Mouse (Mus musculus): ENCODE measurements around the gene Srarp. TPM values are rescaled to one million over a fixed set of nuclear protein-coding genes. Genes with fewer than 3 reads are reported as not detected.

The Srarp gene
- polyA plus RNA-seq, 1 experiment from 2014 or later, result not detected

GRCm38 (mm10) chr4:141423691-141424431 lies 12.0 kb downstream of the Srarp start:
- H3K36me3 ChIP-seq, result no peaks in the 10 kb centered on the region
- 87% methylated on average over 13 of the region's 13 CpGs for WGBS
- H3K27ac ChIP-seq (replicated peaks), result no peak overlapping the region
- H3K27me3 ChIP-seq, result 0 out of 2 replicates have a peak, but pooled peaks cover 2% of the 10 kb centered on the region
- peaks cover 25% of the 10 kb centered on the region for H3K4me1 ChIP-seq
- H3K4me3 ChIP-seq (replicated peaks), result no peak overlapping the region
- no peak for ATAC-seq (ENCODE audit: insufficient number of reproducible peaks, low FRiP score, low TSS enrichment, low read depth)
- H3K9ac ChIP-seq, result no peak overlapping the region
- H3K4me2 ChIP-seq (replicated peaks), result no peak overlapping the region
- no peaks in the 10 kb centered on the region for H3K9me3 ChIP-seq (replicated peaks)

- Histone ChIP-seq H3K4me2 (replicated peaks) (no peak overlapping the region), H3K27me3 (0 out of 2 replicates have a peak, but pooled peaks cover 2% of the 10 kb centered on the region), H3K9me3 (replicated peaks) (no peaks in the 10 kb centered on the region), H3K9ac (no peak overlapping the region), H3K27ac (replicated peaks) (no peak overlapping the region), H3K4me3 (replicated peaks) (no peak overlapping the region), H3K36me3 (no peaks in the 10 kb centered on the region), H3K4me1 (peaks cover 25% of the 10 kb centered on the region)
- no peak for ATAC-seq (ENCODE audit: insufficient number of reproducible peaks, low FRiP score, low TSS enrichment, low read depth)
- WGBS, result 79% methylated on average over 5 of the region's 5 CpGs
Measured at GRCm38 (mm10) chr4:141423288-141423687, 12.6 kb downstream of the Srarp start.

- no peak for ATAC-seq (ENCODE audit: insufficient number of reproducible peaks, low FRiP score, low TSS enrichment, low read depth)
- Histone ChIP-seq H3K27ac (replicated peaks) (no peak overlapping the region), H3K4me1 (peaks cover 25% of the 10 kb centered on the region), H3K4me2 (replicated peaks) (no peak overlapping the region), H3K9me3 (replicated peaks) (no peaks in the 10 kb centered on the region), H3K4me3 (replicated peaks) (no peak overlapping the region), H3K36me3 (no peaks in the 10 kb centered on the region), H3K9ac (no peak overlapping the region), H3K27me3 (0 out of 2 replicates have a peak, but pooled peaks cover 2% of the 10 kb centered on the region)
- 79% methylated on average over 5 of the region's 5 CpGs for WGBS
Measured at GRCm38 (mm10) chr4:141422841-141423240, 13.1 kb downstream of the Srarp start.

- 0 out of 2 replicates have a peak, but pooled peaks cover 2% of the 10 kb centered on the region for H3K27me3 ChIP-seq
- no peak overlapping the region for H3K4me3 ChIP-seq (replicated peaks)
- 58% methylated on average over 14 of the region's 14 CpGs for WGBS
- no peak overlapping the region for H3K4me2 ChIP-seq (replicated peaks)
- H3K9ac ChIP-seq, result no peak overlapping the region
- H3K27ac ChIP-seq (replicated peaks), result no peak overlapping the region; the same call in 1 of the 2 replicates
- H3K4me1 ChIP-seq, result peaks cover 22% of the 10 kb centered on the region
- H3K9me3 ChIP-seq (replicated peaks), result no peaks in the 10 kb centered on the region
- ATAC-seq (ENCODE audit: insufficient number of reproducible peaks, low FRiP score, low TSS enrichment, low read depth), result no peak
- no peaks in the 10 kb centered on the region for H3K36me3 ChIP-seq
Measured at GRCm38 (mm10) chr4:141421423-141421822, 14.5 kb downstream of the Srarp start.

GRCm38 (mm10) chr4:141420886-141421285 lies 15.0 kb downstream of the Srarp start:
- Histone ChIP-seq H3K9ac (no peak overlapping the region), H3K27ac (replicated peaks) (no peak overlapping the region; the same call in 1 of the 2 replicates), H3K4me3 (replicated peaks) (no peak overlapping the region), H3K4me2 (replicated peaks) (no peak overlapping the region), H3K9me3 (replicated peaks) (no peaks in the 10 kb centered on the region), H3K36me3 (no peaks in the 10 kb centered on the region), H3K4me1 (peaks cover 16% of the 10 kb centered on the region), H3K27me3 (0 out of 2 replicates have a peak, but pooled peaks cover 2% of the 10 kb centered on the region)
- ATAC-seq (ENCODE audit: insufficient number of reproducible peaks, low FRiP score, low TSS enrichment, low read depth), result no peak
- WGBS, result 40% methylated on average over 9 of the region's 9 CpGs

GRCm38 (mm10) chr4:141420192-141420829 lies 15.6 kb downstream of the Srarp start, which contains the start of gene Hspb7:
TSS of gene Hspb7 (plus strand) at chr4:141420779.
- H3K4me1 ChIP-seq, result peaks cover 11% of the 10 kb centered on the region
- no peak for ATAC-seq (ENCODE audit: insufficient number of reproducible peaks, low FRiP score, low TSS enrichment, low read depth)
- WGBS, result 51% methylated on average over 9 of the region's 9 CpGs
- H3K27me3 ChIP-seq, result 0 out of 2 replicates have a peak, but pooled peaks cover 2% of the 10 kb centered on the region
- no peak within 1 kb of the TSS; the same call in 1 of the 2 replicates for H3K27ac ChIP-seq (replicated peaks)
- no peak within 1 kb of the TSS for H3K9ac ChIP-seq
- no peak within 1 kb of the TSS for H3K4me2 ChIP-seq (replicated peaks)
- H3K9me3 ChIP-seq (replicated peaks), result no peaks in the 10 kb centered on the region
- H3K4me3 ChIP-seq (replicated peaks), result no peak within 1 kb of the TSS
- H3K36me3 ChIP-seq, result no peaks in the 10 kb centered on the region

- peaks cover 6% of the 10 kb centered on the region for H3K4me1 ChIP-seq
- ATAC-seq (ENCODE audit: insufficient number of reproducible peaks, low FRiP score, low TSS enrichment, low read depth), result no peak
- no peak overlapping the region for H3K4me2 ChIP-seq (replicated peaks)
- H3K27ac ChIP-seq (replicated peaks), result no peak overlapping the region
- H3K4me3 ChIP-seq (replicated peaks), result no peak overlapping the region
- no peaks in the 10 kb centered on the region for H3K9me3 ChIP-seq (replicated peaks)
- no peaks in the 10 kb centered on the region for H3K27me3 ChIP-seq
- WGBS, result 59% methylated on average over 27 of the region's 27 CpGs
- H3K9ac ChIP-seq, result no peak overlapping the region
- no peaks in the 10 kb centered on the region for H3K36me3 ChIP-seq
Measured at GRCm38 (mm10) chr4:141419398-141420191, 16.3 kb downstream of the Srarp start.

- Histone ChIP-seq H3K27ac (replicated peaks) (no peak within 1 kb of the TSS), H3K4me3 (replicated peaks) (no peak within 1 kb of the TSS), H3K4me2 (replicated peaks) (no peak within 1 kb of the TSS), H3K27me3 (no peaks in the 10 kb centered on the region), H3K4me1 (peaks cover 6% of the 10 kb centered on the region; the same call in 1 of the 2 replicates), H3K9me3 (replicated peaks) (no peaks in the 10 kb centered on the region), H3K36me3 (no peaks in the 10 kb centered on the region), H3K9ac (no peak within 1 kb of the TSS)
- no peak for ATAC-seq (ENCODE audit: insufficient number of reproducible peaks, low FRiP score, low TSS enrichment, low read depth)
- WGBS, result 59% methylated on average over 7 of the region's 7 CpGs
Measured at GRCm38 (mm10) chr4:141415924-141416323, 20.0 kb downstream of the Srarp start, which contains the start of gene Clcnkb. TSS of gene Clcnkb (minus strand) at chr4:141416014.

GRCm38 (mm10) chr4:141411430-141411992 lies 24.4 kb downstream of the Srarp start:
- no peak overlapping the region for H3K9ac ChIP-seq
- no peak overlapping the region for H3K4me2 ChIP-seq (replicated peaks)
- H3K36me3 ChIP-seq, result no peaks in the 10 kb centered on the region
- ATAC-seq (ENCODE audit: insufficient number of reproducible peaks, low FRiP score, low TSS enrichment, low read depth), result no peak
- 18% methylated on average over 22 of the region's 22 CpGs for WGBS
- H3K4me3 ChIP-seq (replicated peaks), result no peak overlapping the region
- no peaks in the 10 kb centered on the region; the same call in 1 of the 2 replicates for H3K27me3 ChIP-seq
- H3K4me1 ChIP-seq, result no peaks in the 10 kb centered on the region
- H3K9me3 ChIP-seq (replicated peaks), result no peaks in the 10 kb centered on the region
- H3K27ac ChIP-seq (replicated peaks), result no peak overlapping the region

- no peak overlapping the region for H3K27ac ChIP-seq (replicated peaks)
- no peaks in the 10 kb centered on the region for H3K9me3 ChIP-seq (replicated peaks)
- H3K27me3 ChIP-seq, result no peaks in the 10 kb centered on the region; the same call in 1 of the 2 replicates
- ATAC-seq (ENCODE audit: insufficient number of reproducible peaks, low FRiP score, low TSS enrichment, low read depth), result no peak
- H3K4me1 ChIP-seq, result peaks cover 7% of the 10 kb centered on the region; the same call in 1 of the 2 replicates
- no peak overlapping the region for H3K9ac ChIP-seq
- WGBS, result 83% methylated on average over 3 of the region's 3 CpGs
- no peak overlapping the region for H3K4me3 ChIP-seq (replicated peaks)
- no peaks in the 10 kb centered on the region for H3K36me3 ChIP-seq
- no peak overlapping the region for H3K4me2 ChIP-seq (replicated peaks)
Measured at GRCm38 (mm10) chr4:141408577-141408976, 27.3 kb downstream of the Srarp start.
